Mouse (Mus musculus): ENCODE data around the gene Fcer1g. TPM values are rescaled to one million over a fixed set of nuclear protein-coding genes. Genes with fewer than 3 reads are reported as not detected.

Gene Fcer1g
- total RNA-seq (2014; rRNA removed) (24.2 and 30.6 TPM in 2 replicates), polyA plus RNA-seq (2015; fragmentation: Nextera tagmentation; extraction: Ambion mirVana) (31.4 and 34.6 TPM in 2 replicates)

DNA sequence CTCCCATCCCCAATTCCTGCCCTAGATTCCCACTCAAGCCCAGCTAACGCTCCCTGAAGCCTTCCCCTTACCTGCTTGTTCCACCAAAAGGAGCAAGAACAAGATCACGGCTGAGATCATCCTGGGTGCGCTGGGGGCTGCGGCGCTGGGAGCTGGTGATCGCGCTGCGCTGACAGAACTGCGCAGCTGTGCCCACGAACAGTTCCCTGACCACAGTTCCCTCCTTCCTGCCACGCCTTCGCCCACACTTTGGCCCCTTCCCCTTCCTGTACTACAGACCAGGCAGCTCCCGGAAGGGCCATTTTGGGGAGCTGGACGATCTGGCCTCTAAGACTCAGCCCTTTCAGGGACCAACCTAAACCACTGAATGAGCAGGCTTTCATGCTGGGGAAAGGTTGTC is at the start of gene Fcer1g:
TSS of gene Fcer1g (minus strand) at position 240 of the 400 bp plus-strand sequence.
- Histone ChIP-seq H3K9me3 (ENCODE audit: low read length) (no peaks in the 10 kb centered on the region), H3K4me2 (ENCODE audit: low read depth, low read length) (no peak within 1 kb of the TSS), H3K36me3 (ENCODE audit: insufficient read depth, low read length) (peaks cover 42% of the 10 kb centered on the region), H3K9ac (replicated peaks; ENCODE audit: low read length) (no peak within 1 kb of the TSS), H3K27ac (no peak within 1 kb of the TSS), H3K27me3 (ENCODE audit: insufficient read depth, low read length) (no peaks in the 10 kb centered on the region), H3K4me3 (ENCODE audit: low read length) (no peak within 1 kb of the TSS), H3K4me1 (ENCODE audit: insufficient read depth, low read length) (no peaks in the 10 kb centered on the region)
- DNase-seq (ENCODE audit: low spot score) (no peak), ATAC-seq (no peak)
- WGBS, result 92% methylated on average over 14 of the region's 14 CpGs
- no peak for TF ChIP-seq CTCF (IDR thresholded peaks at IDR 0.05; ENCODE audit: low read depth)

DNA sequence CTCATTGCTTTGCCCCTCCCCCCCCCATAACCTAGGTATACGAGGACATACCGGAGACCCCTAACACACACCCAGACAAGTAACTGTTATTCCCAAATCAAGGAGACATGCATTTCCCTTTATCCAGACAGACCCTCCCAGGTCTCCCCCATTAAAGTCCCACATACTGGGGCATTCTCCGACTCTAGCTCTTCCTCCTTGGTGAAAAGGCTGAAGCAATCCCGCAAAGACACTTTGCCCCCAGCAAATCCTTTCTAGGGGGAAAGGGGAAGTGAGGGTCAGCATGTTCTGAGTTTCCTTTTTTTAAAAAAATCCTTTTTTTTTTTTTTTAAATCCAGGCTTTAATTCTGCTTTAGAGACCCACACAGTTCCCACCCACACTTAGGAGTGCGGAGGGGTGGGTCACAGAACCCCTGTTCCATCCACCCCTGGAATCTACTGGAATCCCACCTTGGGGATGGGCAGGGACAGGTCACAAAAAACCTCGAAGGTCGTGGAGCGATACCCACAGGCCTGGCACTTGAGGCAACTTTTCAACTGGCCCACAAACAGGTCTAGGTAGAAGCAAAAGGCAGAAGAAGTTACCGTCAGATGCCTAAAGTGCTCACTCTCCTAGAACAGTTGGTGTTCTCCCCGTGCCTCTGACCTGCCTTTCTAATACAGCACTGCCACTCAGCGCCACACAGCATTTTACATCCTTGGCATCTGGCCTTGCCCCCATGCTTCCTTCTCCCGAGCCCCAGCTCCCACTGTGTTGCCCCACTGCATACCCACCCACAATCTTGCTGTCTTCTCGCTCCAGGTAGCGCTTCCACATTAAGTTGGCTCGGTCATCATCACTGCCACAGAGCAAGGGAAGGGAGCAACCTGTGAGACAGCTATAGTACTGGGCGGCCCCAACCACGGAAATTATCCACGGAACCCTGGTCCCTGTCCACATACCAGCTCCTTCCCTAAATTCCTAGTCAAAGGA is 49.3 kb upstream of the Fcer1g start:
- H3K27me3 ChIP-seq (ENCODE audit: insufficient read depth, low read length), result no peaks in the 10 kb centered on the region
- H3K9me3 ChIP-seq (ENCODE audit: low read length), result no peaks in the 10 kb centered on the region
- ATAC-seq (no peak), DNase-seq (ENCODE audit: low spot score) (no peak)
- H3K36me3 ChIP-seq (ENCODE audit: insufficient read depth, low read length), result peaks cover 20% of the 10 kb centered on the region; the same call in 1 of the 2 replicates
- TF ChIP-seq CTCF (IDR thresholded peaks at IDR 0.05; ENCODE audit: low read depth), result no peak
- H3K4me2 ChIP-seq (ENCODE audit: low read depth, low read length), result no peak overlapping the region
- 91% methylated on average over 18 of the region's 18 CpGs for WGBS
- peaks cover 12% of the 10 kb centered on the region for H3K4me1 ChIP-seq (ENCODE audit: insufficient read depth, low read length)
- no peak overlapping the region for H3K4me3 ChIP-seq (ENCODE audit: low read length)
- no peak overlapping the region for H3K27ac ChIP-seq
- H3K9ac ChIP-seq (replicated peaks; ENCODE audit: low read length), result no peak overlapping the region

GRCm38 (mm10) chr1:171282086-171282805 is 48.1 kb upstream of the Fcer1g start:
- H3K27me3 ChIP-seq (ENCODE audit: insufficient read depth, low read length), result no peaks in the 10 kb centered on the region
- 76% methylated on average over 18 of the region's 18 CpGs for WGBS
- peak overlapping the region; percentile 95; the same call in 1 of the 2 replicates for H3K4me2 ChIP-seq (ENCODE audit: low read depth, low read length)
- 0 out of 2 replicates have a peak overlapping the region, but pooled peaks have one; percentile 85 for H3K27ac ChIP-seq
- no peak overlapping the region for H3K9ac ChIP-seq (replicated peaks; ENCODE audit: low read length)
- peaks cover 12% of the 10 kb centered on the region for H3K4me1 ChIP-seq (ENCODE audit: insufficient read depth, low read length)
- TF ChIP-seq CTCF (IDR thresholded peaks at IDR 0.05; ENCODE audit: low read depth), result no peak
- DNase-seq (ENCODE audit: low spot score) (no peak), ATAC-seq (no peak)
- H3K36me3 ChIP-seq (ENCODE audit: insufficient read depth, low read length), result peaks cover 31% of the 10 kb centered on the region
- H3K9me3 ChIP-seq (ENCODE audit: low read length), result no peaks in the 10 kb centered on the region
- no peak overlapping the region for H3K4me3 ChIP-seq (ENCODE audit: low read length)

- H3K27ac ChIP-seq, result peak overlapping the region; percentile 85
- DNase-seq (ENCODE audit: low spot score), result peak; percentile 78
- peak; percentile 56 for ATAC-seq
- peaks cover 38% of the 10 kb centered on the region for H3K36me3 ChIP-seq (ENCODE audit: insufficient read depth, low read length)
- H3K9me3 ChIP-seq (ENCODE audit: low read length), result no peaks in the 10 kb centered on the region
- H3K4me2 ChIP-seq (ENCODE audit: low read depth, low read length), result peak overlapping the region; percentile 95
- 0% methylated on average over 10 of the region's 10 CpGs for WGBS
- H3K4me3 ChIP-seq (ENCODE audit: low read length), result peak overlapping the region; percentile 68
- H3K9ac ChIP-seq (replicated peaks; ENCODE audit: low read length), result peak overlapping the region; percentile 37
- peaks cover 9% of the 10 kb centered on the region for H3K4me1 ChIP-seq (ENCODE audit: insufficient read depth, low read length)
- TF ChIP-seq CTCF (IDR thresholded peaks at IDR 0.05; ENCODE audit: low read depth), result peak; percentile 69
- H3K27me3 ChIP-seq (ENCODE audit: insufficient read depth, low read length), result no peaks in the 10 kb centered on the region
Observed at GRCm38 (mm10) chr1:171281528-171281923, 47.4 kb upstream of the Fcer1g start.

GRCm38 (mm10) chr1:171280916-171281527 is 46.9 kb upstream of the Fcer1g start, which contains the start of gene Ppox:
TSS of gene Ppox (minus strand) at chr1:171281186.
- WGBS, result under 1% methylated on average over 26 of the region's 26 CpGs
- Histone ChIP-seq H3K9ac (replicated peaks; ENCODE audit: low read length) (peak within 1 kb of the TSS; percentile 59), H3K27me3 (ENCODE audit: insufficient read depth, low read length) (no peaks in the 10 kb centered on the region), H3K4me2 (ENCODE audit: low read depth, low read length) (peak within 1 kb of the TSS; percentile 95), H3K36me3 (ENCODE audit: insufficient read depth, low read length) (peaks cover 39% of the 10 kb centered on the region), H3K9me3 (ENCODE audit: low read length) (no peaks in the 10 kb centered on the region), H3K27ac (peak within 1 kb of the TSS; percentile 85), H3K4me3 (ENCODE audit: low read length) (peak within 1 kb of the TSS; percentile 68), H3K4me1 (ENCODE audit: insufficient read depth, low read length) (peaks cover 6% of the 10 kb centered on the region)
- DNase-seq (ENCODE audit: low spot score) (peak; percentile 98), ATAC-seq (peak; percentile 97)
- no peak for TF ChIP-seq CTCF (IDR thresholded peaks at IDR 0.05; ENCODE audit: low read depth)

GRCm38 (mm10) chr1:171280250-171280915 is 46.2 kb upstream of the Fcer1g start:
- H3K4me3 ChIP-seq (ENCODE audit: low read length), result peak overlapping the region; percentile 68
- peaks cover 6% of the 10 kb centered on the region for H3K4me1 ChIP-seq (ENCODE audit: insufficient read depth, low read length)
- WGBS, result 1% methylated on average over 25 of the region's 25 CpGs
- peak overlapping the region; percentile 59 for H3K9ac ChIP-seq (replicated peaks; ENCODE audit: low read length)
- H3K27ac ChIP-seq, result no peak overlapping the region; the same call in 1 of the 2 replicates
- H3K4me2 ChIP-seq (ENCODE audit: low read depth, low read length), result peak overlapping the region; percentile 95
- no peak for DNase-seq (ENCODE audit: low spot score)
- H3K36me3 ChIP-seq (ENCODE audit: insufficient read depth, low read length), result peaks cover 37% of the 10 kb centered on the region
- peak; percentile 10 for ATAC-seq
- TF ChIP-seq CTCF (IDR thresholded peaks at IDR 0.05; ENCODE audit: low read depth), result no peak
- no peaks in the 10 kb centered on the region for H3K9me3 ChIP-seq (ENCODE audit: low read length)
- H3K27me3 ChIP-seq (ENCODE audit: insufficient read depth, low read length), result no peaks in the 10 kb centered on the region

All from hindbrain, postnatal 0 days (tissue).